Mouse (Mus musculus) CD8-positive naive resting alpha-beta T cell, adult 57 days (primary cell): ENCODE measurements around the gene Gm8068. TPM values are rescaled to one million over a fixed set of nuclear protein-coding genes. Genes with fewer than 3 reads are reported as not detected.

Experiments used
- total RNA-seq: library from RNA; stranded (reverse); gene quantifications from one replicate; pipeline ENCODE4 v1.2.4, GENCODE M21; 2023

Gm8068 gene
- not detected for total RNA-seq

GRCm38 (mm10) chr14:41701785-41702184, at the start of gene Gm8068:
Gene Gm8068, minus strand, starts transcription at chr14:41701885.

GRCm38 (mm10) chr14:41750514-41750913, 48.8 kb upstream of the Gm8068 start, which contains the start of gene Gm7929:
Gene Gm7929, minus strand, starts transcription at chr14:41750614.

Other genes with a start within 250 kb of the Gm8068 start
- gene Gm7954, start 248.4 kb downstream of the Gm8068 start, total RNA-seq = not detected
- gene Gm3486, start 212.4 kb downstream of the Gm8068 start, total RNA-seq = not detected
- gene Gm7970, start 146.3 kb downstream of the Gm8068 start, total RNA-seq = not detected
- gene 1700049E17Rik2, start 128.7 kb downstream of the Gm8068 start, total RNA-seq = not detected
- not detected for gene Gm3072, start 77.3 kb downstream of the Gm8068 start, total RNA-seq
- gene Gm3676, start 55.4 kb downstream of the Gm8068 start, total RNA-seq = not detected
- gene Gm7929, start 48.7 kb upstream of the Gm8068 start, total RNA-seq = not detected
- not detected for gene Gm47189, start 70.6 kb upstream of the Gm8068 start, total RNA-seq
- not detected for gene Gm7980, start 205.4 kb upstream of the Gm8068 start, total RNA-seq
- gene 1700049E17Rik1, start 223.1 kb upstream of the Gm8068 start, total RNA-seq = not detected
- not detected for gene 1700024B05Rik, start 242.1 kb upstream of the Gm8068 start, total RNA-seq